Mouse (Mus musculus): ENCODE measurements around the gene Sh3bp2. TPM values are rescaled to one million over a fixed set of nuclear protein-coding genes. Genes with fewer than 3 reads are reported as not detected.
A peak's percentile ranks its signal among the peaks of the same experiment; 100 is the strongest.

Sh3bp2 gene
- total RNA-seq, 2 experiments from 2014 or later: 3.8 to 4.6 TPM

DNA sequence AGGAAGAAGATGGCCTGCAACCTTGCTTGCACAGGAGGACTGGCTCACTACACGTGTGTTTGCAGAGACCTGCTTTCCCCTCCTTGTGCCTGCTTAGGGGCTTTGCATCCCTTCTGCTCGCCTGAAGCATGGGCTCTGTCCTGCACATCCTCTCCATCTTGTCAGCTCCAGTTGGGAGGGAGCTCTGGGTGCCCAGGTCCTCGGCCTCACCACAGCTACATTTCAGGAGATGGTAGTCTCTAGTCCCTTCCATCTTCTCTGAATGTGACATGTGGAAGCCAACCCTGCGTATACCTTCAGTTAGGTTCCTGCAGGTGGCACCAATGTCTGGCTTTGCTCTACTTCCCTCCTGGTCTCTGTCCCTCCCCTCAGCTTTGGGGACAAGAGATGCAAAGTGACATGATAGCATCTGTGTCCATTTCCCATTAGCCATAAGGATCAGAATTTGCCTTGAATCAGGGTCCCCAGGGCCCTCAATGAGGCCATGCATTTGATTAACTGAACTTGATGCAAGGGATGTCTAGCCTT, 1.6 kb upstream of the Sh3bp2 start:
- intact Hi-C loops (cut with DNase I): no loop called here
- DNase-seq: no peak

DNA sequence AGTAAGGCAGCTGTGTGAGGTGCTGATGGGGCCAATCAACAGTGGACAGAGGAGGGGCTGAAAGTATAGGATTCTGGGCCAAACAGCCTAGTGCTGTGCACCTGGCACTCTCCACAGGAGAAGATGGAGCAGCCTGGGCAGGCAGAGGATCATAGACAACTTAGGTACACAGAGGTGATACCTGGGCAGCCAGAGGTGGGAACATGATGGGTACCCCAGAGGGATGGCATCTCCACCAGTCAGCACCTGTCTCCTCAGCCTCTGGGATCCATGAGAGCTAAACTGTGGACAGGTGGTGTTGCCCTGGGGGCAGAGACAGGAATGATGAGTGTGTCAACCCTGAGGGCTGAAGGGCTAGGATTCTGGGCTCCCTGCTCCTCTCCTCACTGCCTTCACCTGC, 1.1 kb upstream of the Sh3bp2 start:
- intact Hi-C loops (cut with DNase I): no loop called here
- no peak for DNase-seq

DNA sequence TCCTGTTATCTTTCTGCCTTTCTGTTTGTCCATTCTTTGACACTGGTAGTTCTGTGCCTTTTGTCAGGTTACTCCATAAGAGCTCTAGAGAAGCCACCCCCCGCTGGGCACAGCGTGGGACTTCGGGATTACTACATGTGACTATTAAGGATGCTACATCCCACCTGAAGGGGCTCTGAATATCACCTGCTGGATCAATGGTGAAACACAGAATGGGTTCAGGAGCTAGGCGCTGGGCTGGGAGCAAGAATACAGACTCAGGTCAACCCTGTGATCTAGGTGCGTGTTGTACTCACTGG, 788 bp downstream of the Sh3bp2 start:
- no peak for DNase-seq
- intact Hi-C loops (cut with DNase I): loop anchor here (5.0 kb wide), 1 partner anchor 46 kb away; the partner anchor contains the start of gene Add1

DNA sequence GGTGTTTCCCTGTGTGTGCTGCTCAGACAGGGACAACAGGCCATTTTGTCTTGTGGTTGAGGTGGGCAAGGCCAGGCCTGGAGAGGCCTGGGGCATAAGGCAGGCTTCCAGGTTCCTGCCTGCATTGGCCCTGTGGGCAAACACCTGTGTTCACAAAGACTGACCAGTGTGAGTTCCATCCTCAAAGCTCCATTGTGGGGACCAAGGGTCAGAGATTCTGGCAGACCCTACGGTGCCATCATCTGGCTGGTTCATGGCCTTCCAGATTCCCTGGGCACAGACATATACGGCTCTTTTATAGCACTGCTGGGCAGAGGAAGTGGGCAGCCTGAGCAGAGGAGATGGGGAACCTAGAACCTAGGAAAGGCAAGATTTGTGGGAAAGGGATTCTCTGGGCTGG, 1.7 kb downstream of the Sh3bp2 start:
- intact Hi-C loops (cut with DNase I): loop anchor here (5.0 kb wide), 1 partner anchor 45 kb away; the partner anchor contains the start of gene Add1

DNA sequence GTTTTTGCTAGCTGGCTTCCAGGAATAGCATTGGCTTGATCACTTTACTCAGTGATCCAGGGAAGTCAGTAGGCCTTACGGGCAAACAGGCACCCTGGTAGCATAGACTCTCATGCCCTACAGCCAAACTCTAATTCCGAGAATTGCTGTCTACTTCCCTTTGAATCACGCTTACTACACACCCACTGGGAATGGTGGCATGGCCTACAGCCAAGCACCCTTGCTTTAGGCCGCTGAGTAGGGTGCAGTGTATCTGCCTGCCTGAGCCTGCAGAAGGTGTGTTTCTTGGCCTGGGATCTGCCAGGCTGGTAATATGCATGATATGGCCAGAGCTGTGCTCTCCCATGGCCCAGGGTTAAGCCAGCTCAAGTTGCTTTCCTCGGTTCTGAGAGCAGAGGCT, 3.1 kb downstream of the Sh3bp2 start:
- intact Hi-C loops (cut with DNase I): loop anchor here (5.0 kb wide), 1 partner anchor 44 kb away; the partner anchor contains the start of gene Add1
- DNase-seq: no peak

More for the DNA sequence above, 1.7 kb downstream of the Sh3bp2 start:
- DNase-seq: no peak

DNA sequence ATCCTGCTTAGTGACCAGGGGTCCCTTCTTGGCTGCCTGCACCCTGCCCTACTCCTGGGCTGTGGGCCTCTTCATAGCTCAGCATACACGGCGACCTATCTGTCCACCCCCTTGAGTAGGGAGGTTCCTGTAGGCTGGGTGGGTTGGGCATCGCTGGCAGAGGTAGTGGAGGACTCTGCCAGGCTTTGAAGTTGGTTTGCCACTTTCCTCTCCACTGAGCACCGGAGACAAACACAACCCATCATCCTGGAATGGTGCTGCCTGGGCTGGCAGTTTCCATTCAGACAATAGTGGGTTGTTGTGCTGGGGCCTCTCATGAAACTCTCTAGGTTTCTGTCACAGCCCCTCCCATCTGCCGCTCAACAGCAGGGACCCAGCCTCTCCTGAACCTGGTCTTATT, 4.5 kb downstream of the Sh3bp2 start:
- no peak for DNase-seq
- intact Hi-C loops (cut with DNase I): no loop called here

- no peak for DNase-seq
- intact Hi-C loops (cut with DNase I): no loop called here
These were observed 5.0 kb downstream of the Sh3bp2 start for GRCm38 (mm10) chr5:34530687-34531086.

- no peak for DNase-seq
- intact Hi-C loops (cut with DNase I): no loop called here
These were observed 7.4 kb downstream of the Sh3bp2 start for GRCm38 (mm10) chr5:34533066-34533465.

DNA sequence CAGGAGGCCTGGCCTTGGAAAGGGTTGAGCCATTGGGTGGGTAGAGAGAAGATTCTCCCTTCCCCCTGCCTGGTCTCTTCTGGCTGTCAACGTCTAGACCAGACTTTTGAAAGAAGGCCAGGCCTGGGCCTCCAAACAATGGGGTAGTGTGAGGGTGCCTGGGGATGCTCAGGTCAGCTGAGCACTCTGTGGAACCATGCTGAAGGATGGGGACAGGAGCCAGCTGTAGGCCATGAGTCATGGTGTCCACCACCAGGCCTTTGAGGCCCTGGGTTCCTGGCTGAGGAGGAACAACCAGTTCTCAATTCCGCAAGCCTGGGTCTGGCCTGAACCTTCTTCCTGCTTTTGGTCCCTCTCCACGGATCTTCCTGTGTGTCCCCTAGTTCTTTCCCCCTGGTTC, 8.2 kb downstream of the Sh3bp2 start:
- intact Hi-C loops (cut with DNase I): no loop called here
- peak; percentile 34 to 57 for DNase-seq

GRCm38 (mm10) chr5:34534776-34535581, 9.3 kb downstream of the Sh3bp2 start:
- intact Hi-C loops (cut with DNase I): no loop called here
- DNase-seq: no peak

- intact Hi-C loops (cut with DNase I): no loop called here
- DNase-seq: no peak
These were observed 10.2 kb downstream of the Sh3bp2 start for GRCm38 (mm10) chr5:34535831-34536230.

GRCm38 (mm10) chr5:34538079-34538478, 12.4 kb downstream of the Sh3bp2 start:
- no peak for DNase-seq
- intact Hi-C loops (cut with DNase I): no loop called here

DNA sequence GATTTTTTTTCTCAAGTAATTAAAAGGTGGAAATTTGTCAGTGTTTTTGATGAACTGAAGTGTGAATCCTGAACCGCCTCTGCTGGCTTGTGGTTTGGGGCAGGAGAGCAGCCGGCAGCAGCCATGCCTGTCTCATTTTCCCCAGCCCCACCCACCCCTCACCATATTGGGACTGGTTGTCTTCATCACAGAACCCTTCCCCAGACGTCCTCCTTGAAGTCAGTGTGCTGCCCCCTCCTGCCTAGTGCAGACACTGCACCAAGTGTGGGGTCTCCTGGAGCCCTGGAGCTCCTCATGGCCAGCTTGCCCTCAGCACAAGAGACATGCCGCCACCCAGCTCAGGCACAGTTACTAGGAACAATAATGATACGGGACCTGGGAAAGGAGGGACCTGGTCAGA, 12.9 kb downstream of the Sh3bp2 start:
- DNase-seq: no peak
- intact Hi-C loops (cut with DNase I): no loop called here

- no peak for DNase-seq
- intact Hi-C loops (cut with DNase I): no loop called here
These were observed 13.5 kb downstream of the Sh3bp2 start for GRCm38 (mm10) chr5:34539121-34539520.

DNA sequence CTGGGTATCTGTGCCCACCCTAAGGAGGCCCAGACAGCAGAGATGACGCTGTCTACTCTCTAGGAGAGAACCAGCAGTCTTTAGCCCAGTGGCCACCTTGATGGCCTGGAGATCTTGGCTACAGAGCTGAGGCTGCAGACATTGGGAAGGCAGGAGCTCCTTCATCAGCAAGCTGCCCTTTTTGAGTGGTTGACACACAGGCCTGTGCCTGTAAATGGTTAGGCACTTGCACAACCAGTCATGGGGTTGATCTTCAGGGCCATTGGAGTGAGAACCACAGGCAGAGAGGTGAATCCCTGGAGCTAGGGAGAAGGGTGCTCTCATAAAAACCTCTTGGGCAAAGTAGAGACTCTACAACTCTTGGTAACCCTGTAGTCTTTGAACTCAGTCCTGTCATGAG, 16.5 kb downstream of the Sh3bp2 start:
- intact Hi-C loops (cut with DNase I): no loop called here
- no peak for DNase-seq

GRCm38 (mm10) chr5:34543114-34543513, 17.5 kb downstream of the Sh3bp2 start:
- intact Hi-C loops (cut with DNase I): no loop called here
- peak; percentile 33 to 34 for DNase-seq

GRCm38 (mm10) chr5:34547410-34547809, 21.8 kb downstream of the Sh3bp2 start:
- DNase-seq: peak in 1 of 2 experiments; percentile 53
- intact Hi-C loops (cut with DNase I): no loop called here

DNA sequence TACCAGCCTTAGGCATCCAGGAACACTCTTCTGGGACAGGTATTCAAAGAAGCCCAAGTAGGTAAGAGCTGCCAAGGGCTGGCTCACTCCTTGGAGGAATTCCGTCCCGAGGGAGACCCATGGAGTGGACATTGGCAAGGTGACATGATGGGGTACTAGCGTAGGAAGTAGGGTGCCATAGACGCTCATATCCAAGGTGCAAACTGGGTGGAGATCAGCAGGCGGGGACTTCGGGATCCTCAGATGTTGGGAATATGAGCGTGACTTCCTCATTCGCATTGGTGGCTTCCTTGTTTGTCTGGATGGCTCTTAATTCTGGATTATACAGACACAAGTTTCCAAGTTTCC, 23.5 kb downstream of the Sh3bp2 start:
- intact Hi-C loops (cut with DNase I): loop anchor here (2.0 kb wide), 1 partner anchor 88 kb away; the partner anchor contains the start of gene Mfsd10
- DNase-seq: no peak

- intact Hi-C loops (cut with DNase I): loop anchor here (2.0 kb wide), 1 partner anchor 87 kb away; the partner anchor contains the start of gene Mfsd10
- DNase-seq: peak; percentile 54
These were observed 24.0 kb downstream of the Sh3bp2 start for GRCm38 (mm10) chr5:34549483-34550221.

DNA sequence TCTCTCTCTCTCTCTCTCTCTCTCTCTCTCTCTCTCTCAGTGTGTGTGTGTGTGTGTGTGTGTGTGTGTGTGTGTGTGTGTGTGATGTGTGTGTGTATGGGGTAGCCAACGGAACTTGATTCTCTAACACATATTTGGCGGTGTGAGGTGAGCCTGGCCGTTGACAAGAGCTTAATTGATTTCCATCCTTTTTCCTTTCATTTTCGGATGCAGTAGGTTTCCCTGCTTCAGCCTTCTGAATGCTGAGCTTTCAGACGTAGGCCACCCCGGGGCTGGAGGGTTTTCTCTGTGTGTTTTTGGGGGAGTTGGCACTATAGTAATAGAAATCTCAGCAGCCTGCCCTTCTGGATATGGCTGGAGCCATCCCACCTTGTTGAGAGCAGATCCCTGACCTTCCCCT, 24.6 kb downstream of the Sh3bp2 start:
- intact Hi-C loops (cut with DNase I): no loop called here
- DNase-seq: no peak

- no peak for DNase-seq
- intact Hi-C loops (cut with DNase I): no loop called here
These were observed 26.2 kb downstream of the Sh3bp2 start for GRCm38 (mm10) chr5:34551821-34552220.

DNA sequence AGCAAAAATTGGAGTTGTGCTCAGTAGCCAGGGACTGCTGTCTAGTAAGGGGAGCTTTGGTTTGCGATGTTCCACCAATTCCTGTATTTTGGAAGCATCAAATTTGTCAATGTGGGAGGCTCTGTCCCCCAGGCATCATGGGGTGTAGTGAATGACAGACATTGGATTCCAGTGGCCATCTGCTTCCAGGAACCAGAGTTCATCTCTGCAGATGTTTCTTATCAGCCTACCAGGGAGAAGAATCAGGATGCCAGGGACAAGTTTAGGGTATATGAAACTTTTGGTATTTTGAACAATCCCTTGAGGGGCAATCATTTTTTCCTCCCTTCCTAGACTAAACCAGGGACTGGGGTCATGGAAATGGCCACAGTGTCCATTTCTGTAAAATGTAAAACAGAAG, 38.2 kb downstream of the Sh3bp2 start:
- intact Hi-C loops (cut with DNase I): no loop called here
- DNase-seq: no peak
